Mouse (Mus musculus) intestine, postnatal 0 days (tissue): ENCODE measurements around the gene Hepacam. TPM values are rescaled to one million over a fixed set of nuclear protein-coding genes. Genes with fewer than 3 reads are reported as not detected.

ENCODE experiments used
- ATAC-seq: fragments of 200-750 bp; cut with Nextera tagmentation; 2 replicates; pipeline ENCODE4 v1.8.0; 2017; ENCODE audit warnings: mild to moderate bottlenecking, moderate TSS enrichment, moderate library complexity
- H3K27ac ChIP-seq: fragments of 300-500 bp; sonication (generic); 2 replicates; pipeline ENCODE4 v1.5.1; 2014; ENCODE audit warnings: mild to moderate bottlenecking, low read depth, low read length, moderate library complexity
- H3K27me3 ChIP-seq: fragments of 300-500 bp; sonication (generic); replicated peaks from 2 replicates; pipeline ENCODE4 v1.6.1; 2014; ENCODE audit warnings: low read length, mixed read lengths; ENCODE audit not compliant: control insufficient read depth, insufficient read depth
- H3K36me3 ChIP-seq: fragments of 300-500 bp; sonication (generic); 2 replicates; pipeline ENCODE4 v1.6.1; 2014; ENCODE audit warnings: mild to moderate bottlenecking, moderate library complexity; ENCODE audit not compliant: control insufficient read depth, insufficient read depth
- H3K4me1 ChIP-seq: fragments of 300-500 bp; sonication (generic); replicated peaks from 2 replicates; pipeline ENCODE4 v1.6.1; 2014; ENCODE audit warnings: antibody characterized with exemption, low read length, mixed read lengths; ENCODE audit not compliant: control insufficient read depth, insufficient read depth
- H3K4me2 ChIP-seq: fragments of 300-500 bp; sonication (generic); replicated peaks from 2 replicates; pipeline ENCODE4 v1.6.1; 2014; ENCODE audit warnings: low read depth, mild to moderate bottlenecking, moderate library complexity
- H3K4me3 ChIP-seq: fragments of 300-500 bp; sonication (generic); 2 replicates; pipeline ENCODE4 v1.5.1; 2014; ENCODE audit warnings: low read depth, low read length
- H3K9ac ChIP-seq: fragments of 300-500 bp; sonication (generic); 2 replicates; pipeline ENCODE4 v1.6.1; 2014; ENCODE audit warnings: mild to moderate bottlenecking, low read depth, low read length
- H3K9me3 ChIP-seq: fragments of 300-500 bp; sonication (generic); 2 replicates; pipeline ENCODE4 v1.6.1; 2016; ENCODE audit warnings: mixed run types; ENCODE audit not compliant: control insufficient read depth
- CTCF ChIP-seq: sonication (generic); IDR thresholded peaks from 2 replicates; pipeline ENCODE4 v1.5.1; 2016; ENCODE audit warnings: low read depth, mild to moderate bottlenecking, control low read depth, antibody characterized with exemption, moderate library complexity
- WGBS: fragments of 180-500 bp; shearing (Covaris S2); extraction: QIAGEN DNeasy Blood & Tissue Kit; methylation state at CpG from one replicate; pipeline ENCODE4 v1.1.7; 2014; 5-methylcytosine and 5-hydroxymethylcytosine counted together
- polyA plus RNA-seq: library from polyadenylated mRNA; unstranded; fragments of >200 nt; fragmentation: Nextera tagmentation; extraction: Ambion mirVana; gene quantifications from 2 replicates; pipeline ENCODE4 v1.2.1, GENCODE M21; 2015

Gene Hepacam
- polyA plus RNA-seq, 1 experiment from 2014 or later: 0.18 TPM

DNA sequence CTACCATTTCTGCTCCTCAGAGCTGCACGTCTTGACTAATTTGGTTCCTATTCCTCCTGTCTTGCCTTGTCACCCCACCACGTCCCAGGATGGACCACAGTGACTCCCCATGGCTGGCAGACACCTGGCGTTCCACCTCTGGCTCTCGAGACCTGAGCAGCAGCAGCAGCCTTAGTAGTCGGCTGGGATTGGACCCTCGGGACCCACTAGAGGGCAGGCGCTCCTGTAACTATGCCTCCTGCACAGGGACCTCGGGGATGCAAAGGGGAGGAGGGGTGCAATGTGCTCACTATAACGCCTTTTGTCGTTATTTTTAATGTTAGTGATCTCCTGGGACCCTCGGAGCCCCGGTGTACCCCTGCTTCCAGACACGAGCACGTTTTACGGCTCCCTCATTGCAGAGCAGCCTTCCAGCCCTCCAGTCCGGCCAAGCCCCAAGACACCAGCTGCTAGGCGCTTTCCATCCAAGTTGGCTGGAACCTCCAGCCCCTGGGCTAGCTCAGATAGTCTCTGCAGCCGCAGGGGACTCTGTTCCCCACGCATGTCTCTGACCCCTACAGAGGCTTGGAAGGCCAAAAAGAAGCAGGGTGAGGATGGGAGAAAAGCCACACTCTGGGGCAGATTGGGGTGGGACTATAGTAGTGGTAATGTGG is 40.8 kb downstream of the Hepacam start:
- no peaks in the 10 kb centered on the region for H3K36me3 ChIP-seq
- TF ChIP-seq CTCF: 0 out of 2 replicates have a peak, but pooled peaks have one; percentile 42
- no peaks in the 10 kb centered on the region for H3K9me3 ChIP-seq
- no peak for ATAC-seq
- H3K4me3 ChIP-seq: no peak overlapping the region
- no peak overlapping the region for H3K27ac ChIP-seq
- no peak overlapping the region for H3K9ac ChIP-seq
- WGBS: 18% methylated on average over 19 of the region's 19 CpGs
- H3K4me2 ChIP-seq: no peak overlapping the region
- H3K4me1 ChIP-seq: no peaks in the 10 kb centered on the region
- no peaks in the 10 kb centered on the region for H3K27me3 ChIP-seq

DNA sequence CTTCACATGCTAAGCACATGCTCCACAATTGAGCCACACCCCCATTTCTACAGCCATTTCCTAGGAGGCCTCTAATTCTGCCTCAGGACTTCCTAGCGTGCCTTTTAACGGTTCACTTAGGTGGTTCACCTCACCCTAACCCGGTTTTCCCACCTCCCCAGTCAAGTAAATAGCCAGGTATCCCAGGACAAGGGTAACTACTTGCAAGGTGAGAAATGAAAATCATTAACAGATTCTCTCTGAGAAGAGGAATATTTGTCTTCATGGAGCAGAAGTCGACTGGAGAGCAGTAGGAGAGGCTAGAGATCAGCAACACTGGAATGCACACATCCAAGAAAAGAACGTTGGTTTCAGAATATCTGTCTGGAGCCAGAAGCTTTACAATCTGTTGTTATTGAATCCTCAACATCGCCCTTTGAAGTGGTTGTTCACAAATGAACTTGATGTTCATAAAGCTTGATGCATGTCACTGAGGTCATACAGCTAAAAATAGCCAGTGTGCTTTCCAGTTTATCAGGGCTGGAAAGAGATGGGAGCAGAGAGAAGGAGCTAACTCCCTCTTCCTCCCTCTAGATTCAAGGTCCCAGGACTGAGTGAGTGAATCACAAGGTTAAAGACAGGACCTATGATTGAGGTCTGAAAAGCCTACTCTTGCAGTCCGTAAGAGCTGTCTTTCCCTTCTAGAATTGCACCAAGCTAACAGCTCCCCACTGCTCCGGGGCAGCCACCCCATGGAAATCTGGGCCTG is 42.7 kb downstream of the Hepacam start:
- no peak overlapping the region for H3K27ac ChIP-seq
- no peak for TF ChIP-seq CTCF
- H3K9ac ChIP-seq: no peak overlapping the region
- ATAC-seq: no peak
- no peaks in the 10 kb centered on the region for H3K27me3 ChIP-seq
- 58% methylated on average over 8 of the region's 8 CpGs for WGBS
- H3K36me3 ChIP-seq: no peaks in the 10 kb centered on the region
- H3K4me1 ChIP-seq: no peaks in the 10 kb centered on the region
- no peaks in the 10 kb centered on the region for H3K9me3 ChIP-seq
- no peak overlapping the region for H3K4me2 ChIP-seq
- H3K4me3 ChIP-seq: no peak overlapping the region

DNA sequence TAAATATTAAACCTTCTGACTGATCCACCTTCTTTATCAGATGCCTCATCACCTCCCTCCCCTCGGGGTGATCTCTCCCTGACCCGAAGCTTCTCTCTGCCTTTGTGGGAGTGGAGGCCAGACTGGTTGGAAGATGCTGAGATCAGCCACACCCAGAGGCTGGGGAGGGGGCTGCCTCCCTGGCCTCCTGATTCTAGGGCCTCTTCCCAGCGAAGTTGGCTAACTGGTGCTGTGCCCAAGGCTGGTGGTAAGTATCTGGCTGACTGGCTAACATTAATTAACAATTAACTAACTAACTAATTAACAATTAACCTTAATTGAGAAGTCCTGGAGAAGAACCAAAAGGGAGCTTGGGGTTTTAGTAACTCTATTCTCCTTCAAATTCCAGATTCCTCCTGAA is 45.8 kb downstream of the Hepacam start:
- Histone ChIP-seq H3K9me3 (no peaks in the 10 kb centered on the region), H3K4me3 (no peak overlapping the region), H3K4me2 (no peak overlapping the region), H3K9ac (no peak overlapping the region), H3K27ac (no peak overlapping the region), H3K4me1 (no peaks in the 10 kb centered on the region), H3K36me3 (no peaks in the 10 kb centered on the region), H3K27me3 (no peaks in the 10 kb centered on the region)
- no peak for TF ChIP-seq CTCF
- 21% methylated on average over 3 of the region's 3 CpGs for WGBS
- ATAC-seq: no peak

DNA sequence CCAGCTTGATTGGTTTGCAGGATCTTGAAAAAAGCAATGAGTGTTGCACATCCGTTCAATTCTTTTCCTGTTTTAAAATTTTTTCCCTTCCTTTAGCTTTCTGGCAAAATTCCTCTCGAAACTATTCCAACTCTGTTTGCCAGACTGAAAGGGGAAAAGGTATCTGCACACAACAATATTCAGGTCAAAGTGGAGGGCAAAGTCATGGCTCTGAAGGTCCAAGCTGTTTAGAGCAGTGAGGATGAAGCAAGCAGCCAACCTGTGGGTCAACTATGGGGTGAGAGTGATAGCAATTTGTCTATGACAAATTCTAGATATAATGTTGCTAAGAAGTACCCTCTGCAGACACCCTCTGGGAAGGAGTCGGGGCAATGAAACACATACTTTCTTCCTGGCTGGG is 47.5 kb downstream of the Hepacam start:
- Histone ChIP-seq H3K4me1 (no peaks in the 10 kb centered on the region), H3K36me3 (no peaks in the 10 kb centered on the region), H3K4me2 (no peak overlapping the region), H3K9ac (no peak overlapping the region), H3K27me3 (no peaks in the 10 kb centered on the region), H3K27ac (no peak overlapping the region), H3K4me3 (no peak overlapping the region), H3K9me3 (no peaks in the 10 kb centered on the region)
- no peak for TF ChIP-seq CTCF
- no peak for ATAC-seq
- 83% methylated on average over 3 of the region's 3 CpGs for WGBS

DNA sequence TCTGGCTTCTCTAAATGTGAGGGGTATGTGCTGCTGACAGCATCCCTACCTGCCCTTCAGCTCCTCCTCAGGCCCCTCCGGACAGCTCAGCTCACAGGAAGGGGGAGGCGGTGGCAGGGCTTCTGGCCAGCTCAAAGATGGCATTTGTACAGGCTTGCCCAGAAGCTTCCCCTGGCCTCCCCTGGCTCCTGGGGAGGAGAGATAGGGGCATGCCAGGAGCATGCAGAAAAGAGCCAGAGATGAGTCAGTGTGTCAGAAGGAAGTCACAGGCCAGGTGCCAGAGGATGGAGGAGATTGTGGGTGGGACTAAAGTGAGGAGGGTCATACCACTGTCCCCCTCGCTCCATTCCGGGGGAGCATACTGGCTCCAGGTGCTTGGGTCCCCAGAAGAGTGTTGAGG is 51.6 kb downstream of the Hepacam start:
- no peak for ATAC-seq
- no peak overlapping the region for H3K4me3 ChIP-seq
- WGBS: 69% methylated on average over 4 of the region's 4 CpGs
- H3K27me3 ChIP-seq: no peaks in the 10 kb centered on the region
- no peak overlapping the region for H3K9ac ChIP-seq
- no peaks in the 10 kb centered on the region for H3K36me3 ChIP-seq
- H3K27ac ChIP-seq: no peak overlapping the region
- no peaks in the 10 kb centered on the region for H3K9me3 ChIP-seq
- no peak for TF ChIP-seq CTCF
- no peak overlapping the region for H3K4me2 ChIP-seq
- H3K4me1 ChIP-seq: 0 out of 2 replicates have a peak, but pooled peaks cover 3% of the 10 kb centered on the region

DNA sequence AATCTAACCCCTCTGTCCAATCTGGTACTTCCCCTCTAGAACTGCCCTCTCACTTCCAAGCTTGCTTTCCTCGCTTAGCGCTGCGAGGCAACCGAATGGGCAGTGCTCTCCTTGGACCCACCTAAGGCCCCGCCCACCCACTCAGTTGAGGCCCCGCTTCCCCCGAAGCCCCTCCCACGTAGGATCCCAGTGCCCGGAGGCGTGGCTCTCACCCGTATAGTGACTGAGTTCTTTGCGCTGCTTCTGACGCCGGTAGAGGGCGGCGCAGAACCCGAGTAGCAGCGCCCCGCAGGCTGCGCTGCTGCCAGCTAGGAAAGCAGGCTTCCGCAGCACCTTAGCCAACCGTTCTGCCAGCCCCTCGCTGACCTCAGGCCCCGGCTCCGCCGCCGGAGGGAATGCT is 53.5 kb downstream of the Hepacam start:
- no peak overlapping the region for H3K27ac ChIP-seq
- peak; percentile 85 for ATAC-seq
- H3K4me2 ChIP-seq: peak overlapping the region; percentile 67
- no peaks in the 10 kb centered on the region for H3K9me3 ChIP-seq
- peak overlapping the region; percentile 21 for H3K4me3 ChIP-seq
- no peaks in the 10 kb centered on the region for H3K27me3 ChIP-seq
- WGBS: under 1% methylated on average over 27 of the region's 27 CpGs
- 0 out of 2 replicates have a peak, but pooled peaks cover 3% of the 10 kb centered on the region for H3K4me1 ChIP-seq
- no peaks in the 10 kb centered on the region for H3K36me3 ChIP-seq
- H3K9ac ChIP-seq: peak overlapping the region; percentile 22; the same call in 1 of the 2 replicates
- TF ChIP-seq CTCF: peak; percentile 79
